Mouse (Mus musculus): ENCODE results near the gene 1700020L24Rik.

- TF ChIP-seq CTCF (IDR thresholded peaks at IDR 0.05; ENCODE audit: low read depth) (no peak), EP300 (optimal IDR thresholded peaks at IDR 0.05) (no peak)
Observed at GRCm38 (mm10) chr11:83450550-83450949, 13.1 kb downstream of the 1700020L24Rik start.

Data from stomach, postnatal 0 days (tissue).